Mouse (Mus musculus): ENCODE results near the gene Pafah1b2. TPM values are rescaled to one million over a fixed set of nuclear protein-coding genes. Genes with fewer than 3 reads are reported as not detected.
A peak's percentile ranks its signal among the peaks of the same experiment; 100 is the strongest.

Pafah1b2 gene
- total RNA-seq, 2 experiments from 2014 or later, result 104 to 110 TPM

DNA sequence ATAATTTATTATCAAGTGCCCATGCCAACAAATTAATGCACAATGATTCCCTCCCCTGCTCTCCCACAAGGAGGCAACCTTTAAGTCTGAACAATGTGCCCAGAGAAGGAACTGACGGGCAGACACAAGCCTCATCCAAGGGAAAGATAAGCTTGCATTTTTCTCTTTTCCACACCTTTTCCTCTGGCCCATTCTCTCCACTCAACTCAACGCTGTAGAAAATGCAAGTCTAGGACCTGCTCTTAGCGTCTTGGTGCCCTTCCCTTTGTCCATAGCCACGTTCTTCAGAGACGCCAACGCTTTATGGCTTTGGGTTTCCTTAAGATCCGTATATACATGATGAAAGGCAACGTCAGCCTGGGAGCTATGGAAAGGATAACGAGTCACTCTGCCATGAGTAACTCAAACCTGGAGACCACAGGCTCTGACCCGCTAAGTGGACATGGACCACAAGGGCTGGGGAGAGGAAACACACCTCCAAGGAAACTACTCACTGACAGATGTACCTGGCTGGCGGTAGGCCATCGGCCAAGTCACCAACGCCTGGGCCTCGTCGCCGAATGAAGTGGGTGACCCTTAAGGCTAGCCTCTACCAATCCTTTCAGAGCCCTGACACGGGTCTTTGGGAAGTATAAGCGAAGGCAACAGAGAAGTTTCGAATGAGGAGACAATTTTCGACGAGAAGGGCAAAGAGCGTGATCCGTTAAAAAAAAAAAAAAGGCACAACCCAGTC lies 28.6 kb downstream of the Pafah1b2 start:
- DNase-seq (ENCODE audit: low spot score in 2 of 2), result peak in 1 of 2 experiments; percentile 29

DNA sequence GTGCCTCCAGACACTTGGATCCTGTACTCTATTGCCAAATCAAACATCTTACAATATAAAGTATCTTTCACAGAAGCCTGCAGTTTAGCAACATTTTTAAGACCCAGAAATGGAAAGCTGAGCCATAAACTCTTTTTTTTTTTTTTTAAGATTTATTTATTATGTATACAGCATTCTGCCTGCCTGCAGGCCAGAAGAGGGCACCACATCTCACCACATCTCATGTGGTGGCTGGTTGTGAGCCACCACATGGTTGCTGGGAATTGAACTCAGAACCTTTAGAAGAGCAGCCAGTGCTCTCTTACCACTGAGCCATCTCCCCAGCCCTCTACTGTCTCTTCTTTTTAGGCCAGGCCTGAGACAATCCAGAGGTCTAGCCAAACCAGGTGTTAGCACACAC lies 31.2 kb downstream of the Pafah1b2 start:
- DNase-seq (ENCODE audit: low spot score in 2 of 2), result no peak

- no peak for DNase-seq (ENCODE audit: low spot score in 2 of 2)
Measured at GRCm38 (mm10) chr9:45980611-45981010, 31.9 kb downstream of the Pafah1b2 start.

- no peak for DNase-seq (ENCODE audit: low spot score in 2 of 2)
Measured at GRCm38 (mm10) chr9:45979778-45980177, 32.7 kb downstream of the Pafah1b2 start.

DNA sequence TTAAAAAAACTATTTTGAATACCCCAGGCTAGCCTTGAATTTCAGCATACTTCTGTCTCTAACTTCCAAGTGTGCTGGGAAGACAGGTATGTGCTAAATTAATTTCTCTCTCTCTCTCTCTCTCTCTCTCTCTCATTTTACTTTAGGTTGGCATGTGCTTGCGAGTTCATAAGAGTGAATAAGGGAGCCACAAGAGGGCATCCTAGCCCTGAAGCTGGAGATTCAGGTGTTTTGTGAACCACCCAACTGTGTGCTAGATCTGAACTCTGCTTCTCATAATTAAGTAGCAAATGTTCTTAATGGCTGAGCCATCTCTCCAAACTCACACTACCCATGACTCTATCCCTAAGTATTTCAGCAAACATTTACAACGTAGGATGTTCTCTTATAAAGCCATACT lies 35.6 kb downstream of the Pafah1b2 start:
- DNase-seq (ENCODE audit: low spot score in 2 of 2), result no peak

DNA sequence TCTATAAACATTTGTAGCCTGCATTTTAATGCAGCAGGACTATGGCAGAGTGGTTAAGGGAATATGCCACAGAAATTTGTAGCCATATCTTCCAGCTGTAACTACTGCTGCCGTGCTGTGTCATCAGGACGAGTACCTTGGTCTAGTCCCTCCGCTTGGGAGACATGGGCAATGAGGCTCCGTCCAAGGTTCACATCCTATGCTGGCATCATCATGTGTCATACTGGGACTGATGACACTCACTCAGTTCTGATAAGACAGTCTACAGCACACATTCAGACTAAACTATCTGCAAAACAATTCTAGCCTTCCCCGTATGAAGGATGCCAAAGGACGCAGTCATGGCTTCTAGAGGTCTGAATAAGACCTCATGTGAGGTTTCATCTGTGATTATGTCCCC lies 48.9 kb downstream of the Pafah1b2 start:
- no peak for DNase-seq (ENCODE audit: low spot score in 2 of 2)

GRCm38 (mm10) chr9:45961855-45962254 lies 50.6 kb downstream of the Pafah1b2 start:
- no peak for DNase-seq (ENCODE audit: low spot score in 2 of 2)

- no peak for DNase-seq (ENCODE audit: low spot score in 2 of 2)
Measured at GRCm38 (mm10) chr9:45959661-45960060, 52.8 kb downstream of the Pafah1b2 start.

GRCm38 (mm10) chr9:45958851-45959250 lies 53.6 kb downstream of the Pafah1b2 start:
- DNase-seq (ENCODE audit: low spot score in 2 of 2), result no peak

DNA sequence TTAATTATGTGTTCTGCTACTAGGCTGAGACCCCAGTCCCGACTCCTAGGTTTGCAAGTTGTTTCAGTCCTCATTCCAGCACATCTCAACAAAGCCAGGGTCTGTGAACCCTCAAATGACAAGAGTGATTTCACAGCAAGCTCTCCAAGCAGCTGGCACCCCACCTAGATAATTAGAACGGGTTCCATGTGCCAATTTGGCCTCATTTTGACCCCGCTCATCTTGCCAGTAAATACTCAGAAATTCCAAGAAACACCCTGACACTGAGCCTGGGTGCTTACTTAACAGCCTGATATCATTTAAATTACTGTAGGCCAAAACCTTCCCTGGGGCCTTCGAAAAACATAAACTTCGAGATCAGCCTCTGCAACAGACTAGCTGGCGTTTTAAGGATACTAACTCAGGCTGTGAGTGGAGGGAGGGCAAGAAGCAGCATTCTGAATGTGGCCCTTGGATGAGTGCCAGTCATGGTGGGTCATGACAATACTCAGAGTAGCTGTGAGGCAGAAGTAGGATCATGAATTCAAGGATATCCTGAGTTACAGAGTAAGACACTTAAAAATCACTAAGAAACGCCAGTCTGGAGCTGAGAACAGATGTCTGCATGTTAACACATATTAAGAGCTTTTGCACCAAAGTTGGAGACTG lies 54.3 kb downstream of the Pafah1b2 start:
- no peak for DNase-seq (ENCODE audit: low spot score in 2 of 2)

DNA sequence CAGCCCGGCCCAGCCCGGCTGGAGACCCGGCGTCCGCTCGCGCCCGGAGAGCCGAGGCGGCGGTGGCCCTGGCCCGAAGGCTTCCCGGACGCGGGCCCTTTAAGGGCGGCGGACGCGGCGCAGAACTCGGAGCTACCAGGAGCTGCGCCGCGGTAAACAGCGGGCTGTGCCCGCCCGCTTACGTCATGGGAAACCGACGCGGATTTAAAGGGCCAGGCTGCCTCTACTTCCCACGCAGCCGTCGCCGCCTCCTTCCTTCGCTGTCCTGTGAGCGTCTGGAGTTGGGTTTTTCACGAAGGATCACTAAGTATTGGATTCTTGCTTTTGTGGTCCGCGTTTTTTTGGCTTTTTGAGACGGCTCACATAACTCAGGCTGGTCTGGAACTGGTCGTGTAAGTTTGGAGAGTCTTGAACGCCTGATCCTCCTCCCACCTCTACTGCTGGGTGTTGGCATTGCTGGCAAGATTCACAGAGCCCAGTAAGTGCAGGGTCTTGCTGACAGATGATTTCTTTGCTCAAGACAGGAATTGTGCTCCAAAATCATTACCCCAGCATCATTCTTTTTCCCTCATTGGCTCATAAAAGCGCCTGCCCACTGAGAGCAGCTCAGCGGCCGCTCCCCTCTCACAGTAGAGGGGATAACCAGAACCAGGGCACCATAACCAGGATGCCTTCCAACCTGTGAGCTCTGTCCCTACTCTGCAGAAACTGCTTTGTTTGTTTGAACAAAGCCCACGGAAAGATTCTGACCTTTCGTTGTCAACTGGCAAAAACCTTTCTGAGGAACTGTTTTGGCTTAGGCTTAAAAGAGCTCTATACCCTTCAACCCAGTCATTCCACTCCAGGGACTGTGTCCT lies 57.2 kb downstream of the Pafah1b2 start, which contains the start of gene Sidt2:
Gene Sidt2, minus strand, starts transcription at position 152 of the 857 bp plus-strand sequence.
- DNase-seq (ENCODE audit: low spot score in 2 of 2), result peak; percentile 70 to 90

- peak in 1 of 2 experiments; percentile 63 for DNase-seq (ENCODE audit: low spot score in 2 of 2)
Measured at GRCm38 (mm10) chr9:45954294-45955106, 58.0 kb downstream of the Pafah1b2 start.

DNA sequence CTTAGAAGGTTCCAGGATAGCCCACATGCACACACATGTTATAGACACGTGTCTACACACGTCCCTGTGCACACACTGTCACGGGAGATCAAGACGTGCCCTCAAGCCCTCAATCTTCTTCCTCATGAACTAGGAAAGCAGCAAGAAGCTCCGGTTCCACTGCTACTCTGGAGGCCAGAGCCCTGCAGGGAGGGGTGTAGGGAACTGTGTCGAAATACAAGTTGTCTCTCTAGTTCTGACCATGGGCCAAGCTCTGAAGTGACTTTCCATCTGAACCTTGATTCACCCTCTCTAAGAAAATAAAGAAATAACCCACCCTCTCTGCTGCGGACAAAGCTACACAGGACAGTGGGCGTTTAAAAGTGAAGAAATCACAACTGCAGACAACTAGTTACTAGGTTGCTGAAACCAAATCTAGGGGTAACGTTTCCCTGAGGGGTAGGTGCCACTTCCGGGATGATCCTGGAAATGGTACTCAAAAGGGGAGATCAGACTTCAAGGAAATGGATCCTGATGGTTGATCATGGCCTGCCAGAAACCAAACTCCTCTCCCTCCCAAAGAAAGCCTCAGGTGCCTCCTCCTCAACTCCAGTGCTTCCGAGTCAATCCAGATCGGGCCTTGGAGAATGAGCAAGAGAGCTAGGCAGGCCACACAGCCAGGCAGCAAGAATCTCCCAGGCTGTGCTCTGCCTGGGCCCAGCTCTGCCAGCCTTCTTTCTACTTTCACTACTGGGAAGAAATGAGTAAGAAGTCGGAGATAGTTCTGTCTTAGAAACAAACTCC lies 58.8 kb downstream of the Pafah1b2 start:
- DNase-seq (ENCODE audit: low spot score in 2 of 2), result peak in 1 of 2 experiments; percentile 17

DNA sequence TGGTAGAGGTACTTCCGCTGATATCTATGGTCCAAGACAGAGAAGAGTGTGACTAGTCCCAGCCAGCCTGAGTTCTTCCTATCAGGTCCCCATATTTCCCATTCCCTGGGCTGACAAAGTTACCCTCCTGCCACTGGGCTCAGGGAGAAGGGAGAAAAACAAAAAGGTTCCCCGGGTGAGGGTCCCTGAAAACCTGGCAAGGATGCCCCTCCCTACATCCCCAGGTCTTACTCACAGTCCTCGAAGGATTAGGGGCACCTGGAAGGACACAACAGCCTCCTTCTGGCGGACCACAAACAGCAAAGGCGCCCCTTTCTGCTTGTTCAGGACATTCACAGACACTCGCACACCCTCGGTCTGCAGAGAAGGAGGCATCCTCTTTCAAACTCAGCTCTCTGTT lies 59.6 kb downstream of the Pafah1b2 start:
- peak in 1 of 2 experiments; percentile 5 for DNase-seq (ENCODE audit: low spot score in 2 of 2)

GRCm38 (mm10) chr9:45952057-45952456 lies 60.4 kb downstream of the Pafah1b2 start:
- DNase-seq (ENCODE audit: low spot score in 2 of 2), result no peak

GRCm38 (mm10) chr9:45946872-45947183 lies 65.7 kb downstream of the Pafah1b2 start:
- DNase-seq (ENCODE audit: low spot score in 2 of 2), result no peak

DNA sequence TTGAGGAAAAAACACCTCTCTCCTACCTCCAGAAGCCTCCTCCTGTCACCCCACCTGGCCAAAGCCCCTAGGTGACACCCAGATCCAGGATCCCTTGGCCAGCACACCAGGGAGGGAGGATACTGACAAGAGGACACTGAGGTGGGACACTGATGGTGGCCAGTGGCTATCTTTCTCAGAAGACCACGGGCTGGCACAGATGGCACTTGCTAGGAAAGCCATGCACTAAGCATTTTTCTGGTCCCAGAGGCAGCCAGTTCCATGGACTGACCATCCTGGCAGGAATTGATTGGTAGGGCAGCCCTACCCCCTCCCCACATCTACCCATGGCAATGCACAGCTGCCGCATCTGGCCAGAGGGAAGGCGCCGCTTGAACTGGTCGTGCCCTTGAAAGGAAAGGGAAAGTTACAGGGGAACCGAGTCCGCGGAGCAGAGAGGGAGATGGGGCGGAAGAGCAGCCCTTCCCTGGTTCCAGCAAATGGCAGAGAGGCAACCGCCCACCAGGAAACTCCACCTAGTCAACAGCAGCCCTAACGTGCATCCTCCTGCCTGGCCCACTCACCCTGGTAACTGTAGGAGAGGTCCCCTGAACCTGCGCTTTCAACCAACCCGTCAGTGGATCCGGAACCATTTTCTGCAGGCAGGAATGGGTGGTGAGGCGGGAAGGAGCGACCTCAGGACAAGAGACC lies 66.2 kb downstream of the Pafah1b2 start:
- DNase-seq (ENCODE audit: low spot score in 2 of 2), result no peak

DNA sequence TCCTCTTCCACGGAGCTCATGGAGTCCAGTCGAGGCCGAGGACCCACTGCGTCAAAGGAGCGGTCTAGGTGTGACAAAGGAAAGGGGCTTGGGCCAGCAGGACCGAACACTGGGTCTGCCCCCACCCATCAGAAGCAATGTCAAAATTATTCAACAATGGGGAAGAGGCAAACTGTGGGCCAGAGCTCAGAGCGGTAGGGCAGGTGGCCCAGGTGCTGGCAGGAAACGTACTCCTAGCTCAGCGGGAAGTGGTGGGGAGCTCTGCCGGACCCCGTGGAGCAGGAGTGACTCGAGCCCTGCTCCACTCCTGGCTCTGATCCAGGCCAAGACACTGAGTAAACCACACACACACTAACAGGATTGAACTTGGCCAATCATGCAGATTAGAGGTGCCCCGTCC lies 66.8 kb downstream of the Pafah1b2 start:
- DNase-seq (ENCODE audit: low spot score in 2 of 2), result no peak

DNA sequence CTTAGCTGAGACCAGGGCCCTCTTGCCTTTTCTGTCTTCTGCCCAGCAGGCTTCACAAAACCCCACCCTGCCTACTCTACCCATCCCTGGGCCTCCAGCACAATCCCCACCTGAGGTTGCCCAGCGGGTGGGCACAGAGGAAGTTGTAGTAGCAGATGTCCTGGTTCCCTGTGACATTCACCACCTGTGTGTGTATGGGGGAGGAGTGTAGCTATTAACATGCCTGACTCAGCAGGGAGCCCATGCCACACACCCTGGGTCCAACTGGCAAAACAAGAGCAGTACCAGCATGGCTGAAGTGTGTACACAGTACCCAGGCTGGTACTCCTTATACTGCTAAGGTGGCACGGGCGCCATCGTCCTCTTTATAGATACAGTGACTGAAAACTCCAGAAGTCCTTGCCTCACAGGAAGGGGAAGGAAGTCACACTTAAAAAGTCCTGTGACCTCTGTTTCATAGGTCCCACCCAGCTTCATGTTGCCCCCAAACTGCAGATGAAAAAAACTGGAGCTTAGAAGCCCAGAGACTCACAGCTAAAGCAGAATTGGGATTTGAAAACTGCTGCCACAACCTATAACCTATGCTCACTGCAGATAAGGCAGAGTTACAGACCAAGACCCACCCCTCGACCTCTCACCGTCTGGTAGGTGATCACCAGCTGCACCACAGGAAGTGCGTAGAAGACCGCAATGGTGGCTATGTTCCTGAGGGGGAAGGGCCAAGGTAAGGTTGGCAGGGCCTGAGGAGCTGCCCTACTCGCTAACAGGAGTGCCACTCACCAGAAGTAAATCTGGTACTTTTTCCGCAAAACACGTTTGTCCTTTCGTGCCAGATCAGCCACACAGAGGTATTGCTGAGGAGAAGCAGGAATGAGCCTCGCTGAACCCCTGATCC lies 67.7 kb downstream of the Pafah1b2 start:
- no peak for DNase-seq (ENCODE audit: low spot score in 2 of 2)

All from gastrocnemius, postnatal 4 days (tissue).